Mouse (Mus musculus): Measurements from ENCODE around the gene Cdc16. TPM values are rescaled to one million over a fixed set of nuclear protein-coding genes. Genes with fewer than 3 reads are reported as not detected.
A peak's percentile ranks its signal among the peaks of the same experiment; 100 is the strongest.

The Cdc16 gene
- polyA plus RNA-seq, 1 experiment = 69.9 TPM

GRCm38 (mm10) chr8:13769206-13769605 is 11.7 kb downstream of the Cdc16 start:
- Histone ChIP-seq H3K27ac (ENCODE audit: control insufficient read depth, insufficient read depth, low read length) (no peak overlapping the region), H3K36me3 (ENCODE audit: control insufficient read depth, insufficient read depth, low read length) (peaks cover 96% of the 10 kb centered on the region), H3K4me3 (ENCODE audit: control insufficient read depth, insufficient read depth, low read length) (no peak overlapping the region), H3K27me3 (ENCODE audit: control insufficient read depth, insufficient read depth, low read length) (no peaks in the 10 kb centered on the region), H3K4me1 (replicated peaks; ENCODE audit: control insufficient read depth, insufficient read depth, low read length) (no peaks in the 10 kb centered on the region)
- DNase-seq = no peak
- 95% methylated on average over 11 of the region's 11 CpGs for WGBS
- no peak for TF ChIP-seq CTCF (IDR thresholded peaks at IDR 0.05; ENCODE audit: borderline replicate concordance, control insufficient read depth, extremely low read depth, insufficient read depth, low read length, poor library complexity)
- TF ChIP-seq POLR2A (IDR thresholded peaks at IDR 0.05; ENCODE audit: control insufficient read depth, extremely low read depth, insufficient read depth, low read length, poor library complexity) = no peak

GRCm38 (mm10) chr8:13780536-13780935 is 23.1 kb downstream of the Cdc16 start:
- no peak overlapping the region for H3K4me3 ChIP-seq (ENCODE audit: control insufficient read depth, insufficient read depth, low read length)
- TF ChIP-seq CTCF (IDR thresholded peaks at IDR 0.05; ENCODE audit: borderline replicate concordance, control insufficient read depth, extremely low read depth, insufficient read depth, low read length, poor library complexity) (no peak), POLR2A (IDR thresholded peaks at IDR 0.05; ENCODE audit: control insufficient read depth, extremely low read depth, insufficient read depth, low read length, poor library complexity) (no peak)
- no peaks in the 10 kb centered on the region for H3K27me3 ChIP-seq (ENCODE audit: control insufficient read depth, insufficient read depth, low read length)
- no peak for DNase-seq
- no peak overlapping the region for H3K27ac ChIP-seq (ENCODE audit: control insufficient read depth, insufficient read depth, low read length)
- H3K36me3 ChIP-seq (ENCODE audit: control insufficient read depth, insufficient read depth, low read length) = peaks cover 50% of the 10 kb centered on the region
- peaks cover 2% of the 10 kb centered on the region; the same call in 1 of the 2 replicates for H3K4me1 ChIP-seq (replicated peaks; ENCODE audit: control insufficient read depth, insufficient read depth, low read length)
- WGBS = 89% methylated on average over 3 of the region's 3 CpGs

GRCm38 (mm10) chr8:13785250-13785763 is 27.8 kb downstream of the Cdc16 start, which contains the start of gene Upf3a:
Gene Upf3a (plus strand): TSS chr8:13785615.
- peak; percentile 92 for DNase-seq
- H3K4me1 ChIP-seq (replicated peaks; ENCODE audit: control insufficient read depth, insufficient read depth, low read length) = peaks cover 6% of the 10 kb centered on the region
- 0% methylated on average over 47 of the region's 47 CpGs for WGBS

GRCm38 (mm10) chr8:13785764-13786299 is 28.4 kb downstream of the Cdc16 start:
- WGBS = under 1% methylated on average over 46 of the region's 47 CpGs
- Histone ChIP-seq H3K27me3 (ENCODE audit: control insufficient read depth, insufficient read depth, low read length) (no peaks in the 10 kb centered on the region), H3K4me1 (replicated peaks; ENCODE audit: control insufficient read depth, insufficient read depth, low read length) (peaks cover 6% of the 10 kb centered on the region), H3K4me3 (ENCODE audit: control insufficient read depth, insufficient read depth, low read length) (peak overlapping the region; percentile 68), H3K36me3 (ENCODE audit: control insufficient read depth, insufficient read depth, low read length) (peaks cover 9% of the 10 kb centered on the region), H3K27ac (ENCODE audit: control insufficient read depth, insufficient read depth, low read length) (peak overlapping the region; percentile 82)
- TF ChIP-seq POLR2A (IDR thresholded peaks at IDR 0.05; ENCODE audit: control insufficient read depth, extremely low read depth, insufficient read depth, low read length, poor library complexity) (peak; percentile 63; the same call in 1 of the 2 replicates), CTCF (IDR thresholded peaks at IDR 0.05; ENCODE audit: borderline replicate concordance, control insufficient read depth, extremely low read depth, insufficient read depth, low read length, poor library complexity) (peak; percentile 98)
- DNase-seq = peak; percentile 95

More at GRCm38 (mm10) chr8:13785250-13785763, 27.8 kb downstream of the Cdc16 start, which contains the start of gene Upf3a:
- H3K27ac ChIP-seq (ENCODE audit: control insufficient read depth, insufficient read depth, low read length) = peak within 1 kb of the TSS; percentile 82
- peak within 1 kb of the TSS; percentile 68 for H3K4me3 ChIP-seq (ENCODE audit: control insufficient read depth, insufficient read depth, low read length)
- peaks cover 14% of the 10 kb centered on the region for H3K36me3 ChIP-seq (ENCODE audit: control insufficient read depth, insufficient read depth, low read length)
- H3K27me3 ChIP-seq (ENCODE audit: control insufficient read depth, insufficient read depth, low read length) = no peaks in the 10 kb centered on the region
- no peak for TF ChIP-seq POLR2A (IDR thresholded peaks at IDR 0.05; ENCODE audit: control insufficient read depth, extremely low read depth, insufficient read depth, low read length, poor library complexity)
- TF ChIP-seq CTCF (IDR thresholded peaks at IDR 0.05; ENCODE audit: borderline replicate concordance, control insufficient read depth, extremely low read depth, insufficient read depth, low read length, poor library complexity) = peak; percentile 97

- no peak for DNase-seq
- Histone ChIP-seq H3K4me1 (replicated peaks; ENCODE audit: control insufficient read depth, insufficient read depth, low read length) (peaks cover 6% of the 10 kb centered on the region), H3K4me3 (ENCODE audit: control insufficient read depth, insufficient read depth, low read length) (no peak overlapping the region), H3K36me3 (ENCODE audit: control insufficient read depth, insufficient read depth, low read length) (peaks cover 16% of the 10 kb centered on the region; the same call in 1 of the 2 replicates), H3K27me3 (ENCODE audit: control insufficient read depth, insufficient read depth, low read length) (no peaks in the 10 kb centered on the region), H3K27ac (ENCODE audit: control insufficient read depth, insufficient read depth, low read length) (no peak overlapping the region)
- TF ChIP-seq CTCF (IDR thresholded peaks at IDR 0.05; ENCODE audit: borderline replicate concordance, control insufficient read depth, extremely low read depth, insufficient read depth, low read length, poor library complexity) (no peak), POLR2A (IDR thresholded peaks at IDR 0.05; ENCODE audit: control insufficient read depth, extremely low read depth, insufficient read depth, low read length, poor library complexity) (no peak)
- 96% methylated on average over 8 of the region's 8 CpGs for WGBS
Measured at GRCm38 (mm10) chr8:13789606-13790005, 32.1 kb downstream of the Cdc16 start.

GRCm38 (mm10) chr8:13793097-13793745 is 35.7 kb downstream of the Cdc16 start:
- Histone ChIP-seq H3K4me1 (replicated peaks; ENCODE audit: control insufficient read depth, insufficient read depth, low read length) (no peaks in the 10 kb centered on the region), H3K27me3 (ENCODE audit: control insufficient read depth, insufficient read depth, low read length) (no peaks in the 10 kb centered on the region), H3K4me3 (ENCODE audit: control insufficient read depth, insufficient read depth, low read length) (no peak overlapping the region), H3K27ac (ENCODE audit: control insufficient read depth, insufficient read depth, low read length) (no peak overlapping the region), H3K36me3 (ENCODE audit: control insufficient read depth, insufficient read depth, low read length) (peaks cover 37% of the 10 kb centered on the region)
- 93% methylated on average over 8 of the region's 8 CpGs for WGBS
- DNase-seq = no peak
- TF ChIP-seq CTCF (IDR thresholded peaks at IDR 0.05; ENCODE audit: borderline replicate concordance, control insufficient read depth, extremely low read depth, insufficient read depth, low read length, poor library complexity) (no peak), POLR2A (IDR thresholded peaks at IDR 0.05; ENCODE audit: control insufficient read depth, extremely low read depth, insufficient read depth, low read length, poor library complexity) (no peak)
